Mouse (Mus musculus): ENCODE measurements at regions not wholly inside any gene's neighbourhood (a gene's known extent, or its start where the extent isn't known, plus 50 kb on each side); places are given as distances from the start of the nearest gene placed in this dataset.

DNA sequence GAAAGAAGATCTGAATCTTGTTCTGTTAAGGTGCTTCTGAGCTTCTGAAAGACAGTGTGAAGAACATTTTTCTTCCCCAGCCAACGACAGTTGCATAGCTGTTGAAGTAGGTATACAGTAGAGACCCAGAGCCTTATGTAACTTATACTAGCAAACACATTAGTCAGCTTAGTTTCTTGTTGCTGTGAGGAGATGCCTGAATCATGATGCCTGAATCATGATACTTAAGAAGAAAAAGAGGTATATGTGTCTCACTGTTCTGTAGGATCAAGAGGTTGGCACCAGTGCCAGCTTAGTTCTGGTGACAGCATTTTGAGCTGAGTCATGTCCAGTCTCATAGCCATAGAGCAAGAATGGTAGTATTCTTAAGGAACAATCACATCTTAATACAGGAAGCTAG is 87.2 kb upstream of the Pdzrn3 start:
- no peak for DNase-seq

DNA sequence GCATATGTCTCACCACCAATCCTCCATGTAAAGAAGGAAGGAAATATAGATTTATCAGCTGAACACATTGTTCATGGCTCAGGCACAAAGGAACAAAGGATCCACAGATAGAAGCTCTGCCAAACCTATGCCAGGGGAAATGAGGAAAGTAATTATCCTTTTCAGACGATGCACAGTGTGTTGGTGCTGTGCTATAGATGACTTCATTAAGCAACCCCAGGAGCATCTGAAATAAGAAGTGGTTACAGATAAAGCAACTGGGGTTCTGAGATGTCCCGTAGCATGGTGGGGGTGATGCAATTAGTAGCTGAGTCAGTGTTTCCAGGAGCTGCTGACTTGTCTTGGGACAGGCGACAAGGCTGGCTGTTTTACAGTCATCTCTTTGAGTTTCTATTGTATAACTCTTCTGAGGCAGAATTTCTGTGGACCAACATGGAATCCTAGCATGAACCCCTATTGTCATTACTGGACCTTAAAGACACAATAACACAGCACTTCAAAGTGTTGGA is 86.2 kb upstream of the Pdzrn3 start:
- no peak for DNase-seq

DNA sequence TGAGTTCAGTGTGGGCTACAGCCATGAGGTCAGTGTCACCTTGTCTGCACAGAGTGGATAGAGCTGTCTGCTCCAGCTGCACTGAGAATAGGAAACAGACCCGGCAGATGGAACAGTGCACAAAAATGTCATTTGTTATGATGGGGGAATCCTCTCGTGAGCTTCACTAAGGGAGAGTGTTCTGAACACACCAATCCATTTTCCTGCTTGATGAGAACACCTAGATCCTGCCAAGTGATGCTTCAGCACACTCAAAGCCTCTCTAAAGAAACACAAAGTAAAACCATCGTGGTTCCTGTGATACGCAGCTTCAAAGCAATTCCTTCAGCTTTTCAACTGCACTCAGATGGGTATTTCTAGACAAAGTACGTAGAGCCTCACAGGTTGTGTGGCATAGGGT is 69.0 kb upstream of the Pdzrn3 start:
- no peak for DNase-seq

DNA sequence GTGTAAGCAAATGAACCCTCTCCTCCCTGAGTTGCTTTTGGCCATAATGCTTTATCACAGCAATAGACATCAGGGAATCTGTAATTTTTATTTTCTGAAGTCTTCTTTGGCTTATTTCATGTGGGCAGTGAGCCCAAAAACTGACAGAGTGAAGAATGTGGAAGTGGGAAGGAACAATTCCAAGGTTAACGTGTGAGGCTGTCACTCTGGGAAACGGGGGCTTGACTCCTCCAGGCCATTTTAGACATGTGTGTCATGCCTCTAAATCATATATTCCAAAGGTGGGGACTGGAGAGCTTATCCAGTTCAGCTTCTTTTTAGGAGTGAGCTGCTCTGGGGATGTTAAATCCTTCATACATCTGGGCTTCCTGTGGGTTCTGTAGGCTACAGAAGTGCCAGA is 68.6 kb upstream of the Pdzrn3 start:
- DNase-seq, result no peak

DNA sequence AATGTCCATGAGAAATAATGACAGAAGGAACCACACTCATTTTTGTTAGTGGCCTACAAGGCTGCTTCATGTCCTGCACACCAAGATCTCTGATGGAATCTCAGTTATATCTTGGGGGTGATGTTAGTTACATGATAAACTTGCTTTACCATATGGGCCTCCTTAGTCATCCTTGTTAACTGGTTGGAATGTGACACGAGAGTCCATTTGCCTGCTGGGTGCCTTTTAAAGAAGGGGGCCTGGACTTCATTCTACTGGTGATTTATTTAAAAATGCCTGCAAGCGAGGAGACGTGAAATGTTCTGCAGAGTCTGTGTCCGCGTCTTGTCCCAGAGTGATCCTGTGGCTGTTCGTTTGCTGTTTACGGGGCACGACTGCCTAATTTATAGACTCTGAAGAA is 55.1 kb upstream of the Pdzrn3 start:
- no peak for DNase-seq

DNA sequence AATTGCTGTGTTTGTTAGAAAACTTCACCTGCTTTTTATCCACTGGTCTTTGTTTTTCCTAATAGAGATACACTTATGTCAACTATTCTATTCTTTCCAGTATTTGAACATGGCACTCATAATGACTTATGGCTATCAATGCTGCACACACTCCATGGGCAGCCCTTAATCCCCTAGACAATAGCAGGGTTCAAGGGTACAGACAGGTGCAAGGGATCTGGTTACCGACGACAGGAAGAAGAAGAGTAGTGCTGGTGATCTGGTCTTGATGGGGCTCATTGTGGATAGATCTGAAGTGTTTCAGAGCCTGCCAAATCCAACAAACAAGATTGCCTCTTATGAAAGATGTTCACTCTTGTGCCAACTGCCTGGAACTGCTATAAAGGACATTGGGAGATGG is 51.9 kb upstream of the Pdzrn3 start:
- DNase-seq, result no peak

All from cerebellum, adult 18-20 months (tissue).